Mouse (Mus musculus): ENCODE measurements around the gene Zdhhc21.

Gene Zdhhc21

GRCm38 (mm10) chr4:82864974-82865699 lies 5.4 kb upstream of the Zdhhc21 start:
- DNase-seq (ENCODE audit: low spot score in 2 of 2) = no peak

GRCm38 (mm10) chr4:82863316-82863715 lies 3.6 kb upstream of the Zdhhc21 start:
- DNase-seq (ENCODE audit: low spot score in 2 of 2) = no peak

- DNase-seq (ENCODE audit: low spot score in 2 of 2) = no peak
Measured at GRCm38 (mm10) chr4:82861451-82861850, 1.7 kb upstream of the Zdhhc21 start.

- DNase-seq (ENCODE audit: low spot score in 2 of 2) = no peak
Measured at GRCm38 (mm10) chr4:82860566-82860965, 808 bp upstream of the Zdhhc21 start.

GRCm38 (mm10) chr4:82858431-82859010 lies 1.2 kb downstream of the Zdhhc21 start:
- DNase-seq (ENCODE audit: low spot score in 2 of 2) = no peak

- no peak for DNase-seq (ENCODE audit: low spot score in 2 of 2)
Measured at GRCm38 (mm10) chr4:82856986-82857385, 2.8 kb downstream of the Zdhhc21 start.

GRCm38 (mm10) chr4:82853809-82854208 lies 5.9 kb downstream of the Zdhhc21 start:
- no peak for DNase-seq (ENCODE audit: low spot score in 2 of 2)

- DNase-seq (ENCODE audit: low spot score in 2 of 2) = no peak
Measured at GRCm38 (mm10) chr4:82848552-82849234, 11.1 kb downstream of the Zdhhc21 start.

GRCm38 (mm10) chr4:82837526-82838240 lies 22.1 kb downstream of the Zdhhc21 start:
- DNase-seq (ENCODE audit: low spot score in 2 of 2) = no peak

- DNase-seq (ENCODE audit: low spot score in 2 of 2) = no peak
Measured at GRCm38 (mm10) chr4:82831155-82831554, 28.6 kb downstream of the Zdhhc21 start.

- no peak for DNase-seq (ENCODE audit: low spot score in 2 of 2)
Measured at GRCm38 (mm10) chr4:82829429-82829828, 30.3 kb downstream of the Zdhhc21 start.

GRCm38 (mm10) chr4:82827001-82827400 lies 32.8 kb downstream of the Zdhhc21 start:
- no peak for DNase-seq (ENCODE audit: low spot score in 2 of 2)

GRCm38 (mm10) chr4:82817833-82818232 lies 41.9 kb downstream of the Zdhhc21 start:
- DNase-seq (ENCODE audit: low spot score in 2 of 2) = no peak

GRCm38 (mm10) chr4:82816351-82816750 lies 43.4 kb downstream of the Zdhhc21 start:
- no peak for DNase-seq (ENCODE audit: low spot score in 2 of 2)

GRCm38 (mm10) chr4:82815296-82815695 lies 44.5 kb downstream of the Zdhhc21 start:
- DNase-seq (ENCODE audit: low spot score in 2 of 2) = no peak

GRCm38 (mm10) chr4:82813356-82813755 lies 46.4 kb downstream of the Zdhhc21 start:
- no peak for DNase-seq (ENCODE audit: low spot score in 2 of 2)

- DNase-seq (ENCODE audit: low spot score in 2 of 2) = no peak
Measured at GRCm38 (mm10) chr4:82807811-82808210, 51.9 kb downstream of the Zdhhc21 start.

- DNase-seq (ENCODE audit: low spot score in 2 of 2) = no peak
Measured at GRCm38 (mm10) chr4:82806176-82806757, 53.5 kb downstream of the Zdhhc21 start.

GRCm38 (mm10) chr4:82804019-82804418 lies 55.7 kb downstream of the Zdhhc21 start:
- no peak for DNase-seq (ENCODE audit: low spot score in 2 of 2)

GRCm38 (mm10) chr4:82793608-82794007 lies 66.2 kb downstream of the Zdhhc21 start:
- DNase-seq (ENCODE audit: low spot score in 2 of 2) = no peak

GRCm38 (mm10) chr4:82792906-82793580 lies 66.7 kb downstream of the Zdhhc21 start:
- no peak for DNase-seq (ENCODE audit: low spot score in 2 of 2)
